Mouse (Mus musculus): ENCODE data around the gene Igfbpl1.

DNA sequence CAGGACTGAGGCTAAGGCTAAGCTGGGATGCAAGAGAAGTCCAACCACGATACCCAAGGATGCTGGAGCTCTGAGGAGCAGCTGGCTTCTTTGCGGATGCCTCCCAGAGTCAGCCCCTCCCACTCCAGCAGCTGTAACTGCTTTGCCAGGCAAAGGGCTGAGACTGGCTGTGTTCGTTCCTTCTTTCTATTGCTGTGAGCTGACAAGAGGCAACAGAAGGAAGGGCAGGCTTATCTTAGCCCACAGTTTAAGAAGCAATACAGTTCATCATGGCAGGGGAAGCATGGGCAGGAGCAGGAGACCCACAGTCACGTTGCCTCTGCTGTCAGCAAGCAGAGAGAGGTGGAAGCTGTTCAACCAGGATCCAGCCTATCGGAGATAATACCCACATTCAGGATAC, 34.4 kb upstream of the Igfbpl1 start:
- TF ChIP-seq CTCF (IDR thresholded peaks at IDR 0.05; ENCODE audit: control insufficient read depth, insufficient read depth, insufficient replicate concordance, low read depth, low read length) = no peak
- no peak for TF ChIP-seq POLR2A (IDR thresholded peaks at IDR 0.05; ENCODE audit: control insufficient read depth, low read depth, low read length)

Measured in testis, adult 2 months (tissue).